Mouse (Mus musculus) ES-Bruce4 (cell line): Measurements from ENCODE around the gene Exoc4. TPM values are rescaled to one million over a fixed set of nuclear protein-coding genes. Genes with fewer than 3 reads are reported as not detected.

Experiments
- H3K27ac ChIP-seq: 2 replicates; pipeline ENCODE4 v1.5.1; 2012; ENCODE audit warnings: low read length, inconsistent platforms; ENCODE audit not compliant: insufficient read depth
- H3K27me3 ChIP-seq: 2 replicates; pipeline ENCODE4 v1.6.1; 2012; ENCODE audit warnings: mild to moderate bottlenecking, low read length, inconsistent platforms; ENCODE audit not compliant: control insufficient read depth, poor library complexity, insufficient read depth, severe bottlenecking
- H3K36me3 ChIP-seq: 2 replicates; pipeline ENCODE4 v1.6.1; 2012; ENCODE audit warnings: inconsistent platforms, mild to moderate bottlenecking, low read length, moderate library complexity; ENCODE audit not compliant: control insufficient read depth, poor library complexity, insufficient read depth, severe bottlenecking
- H3K4me1 ChIP-seq: one replicate; pipeline ENCODE4 v1.8.1; 2011; ENCODE audit warnings: low read length; ENCODE audit not compliant: control insufficient read depth, insufficient read depth
- H3K4me3 ChIP-seq: 2 replicates; pipeline ENCODE4 v1.5.1; 2011; ENCODE audit warnings: low read depth, mild to moderate bottlenecking, low read length
- H3K9ac ChIP-seq: 2 replicates; pipeline ENCODE4 v1.6.1; 2012; ENCODE audit warnings: low read depth, mild to moderate bottlenecking, inconsistent platforms; ENCODE audit not compliant: poor library complexity, severe bottlenecking
- H3K9me3 ChIP-seq: replicated peaks from 2 replicates; pipeline ENCODE4 v1.6.1; 2012; ENCODE audit warnings: mild to moderate bottlenecking, low read length, inconsistent platforms; ENCODE audit not compliant: control insufficient read depth, poor library complexity, insufficient read depth, severe bottlenecking
- CTCF ChIP-seq: IDR thresholded peaks from one replicate; pipeline ENCODE4 v1.8.1; 2011; ENCODE audit warnings: low read depth, low read length
- EP300 ChIP-seq: IDR thresholded peaks from 2 replicates; pipeline ENCODE4 v1.6.1; 2011; ENCODE audit warnings: low read depth, low read length; ENCODE audit not compliant: insufficient read depth
- POLR2A ChIP-seq: IDR thresholded peaks from one replicate; pipeline ENCODE4 v1.8.1; 2011; ENCODE audit warnings: low read length; ENCODE audit not compliant: insufficient read depth
- polyA plus RNA-seq: library from polyadenylated mRNA; stranded (reverse); fragments of >200 nt; gene quantifications from 2 replicates; pipeline ENCODE4 v1.2.4, GENCODE M21; 2011; ENCODE audit warnings: low read depth; ENCODE audit not compliant: missing spikeins, insufficient read depth, insufficient read length

Gene Exoc4
- polyA plus RNA-seq, 1 experiment: 158 TPM

DNA sequence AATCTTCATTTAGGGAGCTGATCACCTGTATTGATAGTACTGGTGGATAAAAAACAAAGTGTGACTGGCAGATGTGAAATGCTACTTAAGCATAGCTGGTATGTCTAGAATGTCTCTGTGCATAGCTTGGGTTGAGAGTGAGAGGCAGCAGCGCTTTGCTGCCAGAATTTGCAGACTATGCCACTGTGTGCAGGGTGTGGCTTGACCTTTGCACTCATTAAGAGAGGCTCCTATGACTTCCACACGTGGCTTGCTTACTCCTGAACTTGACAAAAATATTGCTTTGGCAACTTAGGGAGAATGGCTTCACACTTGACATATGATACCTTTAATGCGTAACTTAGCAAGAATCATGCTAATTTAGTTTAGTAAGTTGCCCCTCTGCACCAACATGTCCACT lies 131.6 kb downstream of the Exoc4 start:
- Histone ChIP-seq H3K4me1 (no peaks in the 10 kb centered on the region), H3K9me3 (no peaks in the 10 kb centered on the region), H3K27me3 (no peaks in the 10 kb centered on the region), H3K36me3 (no peaks in the 10 kb centered on the region; the same call in 1 of the 2 replicates), H3K9ac (no peak overlapping the region), H3K27ac (no peak overlapping the region), H3K4me3 (no peak overlapping the region)
- TF ChIP-seq POLR2A (no peak), CTCF (no peak), EP300 (no peak)

GRCm38 (mm10) chr6:33382176-33382575 lies 133.3 kb downstream of the Exoc4 start:
- H3K27ac ChIP-seq: no peak overlapping the region
- H3K36me3 ChIP-seq: no peaks in the 10 kb centered on the region
- no peak for TF ChIP-seq POLR2A
- no peak for TF ChIP-seq CTCF
- no peak for TF ChIP-seq EP300
- H3K9me3 ChIP-seq: no peaks in the 10 kb centered on the region
- H3K4me3 ChIP-seq: no peak overlapping the region
- H3K27me3 ChIP-seq: no peaks in the 10 kb centered on the region
- H3K4me1 ChIP-seq: no peaks in the 10 kb centered on the region
- no peak overlapping the region for H3K9ac ChIP-seq

DNA sequence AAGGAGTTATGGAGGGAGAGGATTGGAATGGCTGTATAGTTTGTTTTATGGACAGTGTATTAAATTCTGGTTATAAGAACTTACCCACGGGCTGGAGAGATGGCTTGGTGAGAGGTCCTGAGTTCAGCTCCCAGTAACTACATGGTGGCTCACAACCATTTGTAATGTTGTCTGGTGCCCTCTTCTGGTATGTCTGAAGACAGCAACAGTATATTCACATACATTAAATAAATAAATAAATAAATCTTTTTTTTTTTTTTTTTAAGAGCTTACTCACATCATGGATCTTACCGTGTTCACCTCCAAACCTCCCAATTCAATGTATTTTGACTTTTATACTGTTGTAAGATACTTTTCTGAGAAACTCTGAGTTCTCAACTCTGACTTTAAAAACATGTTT lies 143.1 kb downstream of the Exoc4 start:
- Histone ChIP-seq H3K9me3 (no peaks in the 10 kb centered on the region), H3K36me3 (no peaks in the 10 kb centered on the region), H3K9ac (no peak overlapping the region), H3K27me3 (no peaks in the 10 kb centered on the region), H3K27ac (no peak overlapping the region), H3K4me3 (no peak overlapping the region), H3K4me1 (no peaks in the 10 kb centered on the region)
- no peak for TF ChIP-seq POLR2A
- TF ChIP-seq CTCF: no peak
- no peak for TF ChIP-seq EP300

DNA sequence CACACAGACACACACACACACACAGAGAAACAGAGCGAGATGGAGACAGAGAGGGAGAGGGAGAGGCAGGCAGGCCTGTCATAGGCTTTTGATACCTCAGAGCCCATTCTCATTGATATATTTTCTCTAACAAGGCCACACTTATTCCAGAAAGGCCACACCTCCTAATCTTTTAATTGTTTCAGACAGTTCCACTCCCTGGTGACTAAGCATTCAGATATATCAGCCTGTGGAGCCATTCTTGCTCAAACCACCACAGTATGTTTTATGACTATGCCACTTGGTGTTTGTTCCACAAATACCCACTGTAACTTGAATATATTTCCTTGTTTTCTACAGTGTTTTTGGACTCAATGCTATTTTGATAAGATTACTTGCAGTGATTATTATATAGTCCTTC lies 150.6 kb downstream of the Exoc4 start:
- TF ChIP-seq POLR2A (no peak), EP300 (no peak), CTCF (no peak)

DNA sequence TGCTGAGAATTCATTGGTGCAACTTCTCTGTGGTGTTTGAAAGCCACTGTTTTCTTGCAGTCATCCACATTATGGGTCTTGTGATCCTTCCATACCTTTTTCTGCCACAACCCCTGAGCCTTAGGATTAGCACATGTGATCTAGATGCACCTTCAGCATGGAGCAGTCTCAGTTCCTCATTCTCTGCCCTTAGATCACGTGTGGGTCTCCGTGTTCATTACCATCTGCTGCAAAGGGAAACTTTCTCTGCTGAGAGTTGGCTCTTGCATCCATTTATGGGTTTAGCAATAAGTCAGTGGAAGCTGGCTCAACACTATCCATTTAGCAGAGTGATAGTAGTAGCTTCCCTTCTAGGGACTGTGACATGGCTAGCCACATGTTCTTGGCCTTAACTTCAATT lies 152.3 kb downstream of the Exoc4 start:
- no peaks in the 10 kb centered on the region for H3K27me3 ChIP-seq
- H3K36me3 ChIP-seq: no peaks in the 10 kb centered on the region
- no peak overlapping the region for H3K4me3 ChIP-seq
- TF ChIP-seq EP300 (no peak), POLR2A (no peak), CTCF (no peak)
- H3K9me3 ChIP-seq: no peaks in the 10 kb centered on the region
- no peaks in the 10 kb centered on the region for H3K4me1 ChIP-seq
- no peak overlapping the region for H3K9ac ChIP-seq
- H3K27ac ChIP-seq: no peak overlapping the region

More for the DNA sequence above, 150.6 kb downstream of the Exoc4 start:
- Histone ChIP-seq H3K36me3 (no peaks in the 10 kb centered on the region), H3K4me1 (no peaks in the 10 kb centered on the region), H3K9me3 (no peaks in the 10 kb centered on the region), H3K9ac (no peak overlapping the region), H3K27ac (no peak overlapping the region), H3K4me3 (no peak overlapping the region), H3K27me3 (no peaks in the 10 kb centered on the region)

DNA sequence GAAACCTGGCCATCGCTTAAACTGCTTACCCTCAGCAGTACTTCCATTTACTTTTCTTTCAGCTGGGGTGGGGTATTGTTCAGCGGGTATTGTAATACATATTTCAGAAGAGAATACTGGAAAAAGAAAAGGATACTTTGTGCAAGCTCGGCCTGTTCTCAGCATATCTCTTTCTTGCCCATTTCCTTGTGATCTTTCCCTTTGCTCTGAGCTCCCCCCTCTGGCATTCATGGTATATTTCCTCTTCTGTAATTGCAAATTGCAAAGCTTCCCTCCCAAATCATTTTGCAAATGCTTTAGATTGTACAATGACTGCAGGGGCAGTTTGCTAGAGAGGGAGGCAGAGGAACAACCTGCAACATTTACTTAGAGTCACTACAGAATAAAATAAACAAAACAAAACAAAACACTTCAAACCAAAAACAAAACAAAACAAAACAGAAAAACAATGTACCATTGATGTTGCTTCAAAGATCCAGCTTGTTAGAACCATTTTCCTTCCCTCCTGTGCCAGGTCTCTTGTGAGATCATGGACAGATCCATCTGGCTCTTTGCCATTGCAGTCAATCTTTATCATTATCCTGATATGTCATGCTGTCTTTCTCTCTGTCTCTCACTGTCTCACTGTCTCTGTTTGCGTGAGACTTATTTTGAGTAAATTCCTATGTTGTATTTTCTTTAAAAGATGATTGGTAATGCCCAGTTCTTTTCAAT lies 156.8 kb downstream of the Exoc4 start:
- H3K4me1 ChIP-seq: no peaks in the 10 kb centered on the region
- no peak overlapping the region for H3K4me3 ChIP-seq
- no peaks in the 10 kb centered on the region for H3K9me3 ChIP-seq
- no peak overlapping the region for H3K27ac ChIP-seq
- H3K9ac ChIP-seq: no peak overlapping the region
- H3K36me3 ChIP-seq: no peaks in the 10 kb centered on the region
- TF ChIP-seq CTCF (no peak), POLR2A (no peak), EP300 (no peak)
- H3K27me3 ChIP-seq: no peaks in the 10 kb centered on the region
